Mouse (Mus musculus): ENCODE results near the gene Nr1h3. TPM values are rescaled to one million over a fixed set of nuclear protein-coding genes. Genes with fewer than 3 reads are reported as not detected.

The Nr1h3 gene
- polyA plus RNA-seq, 1 experiment: 97.4 TPM

DNA sequence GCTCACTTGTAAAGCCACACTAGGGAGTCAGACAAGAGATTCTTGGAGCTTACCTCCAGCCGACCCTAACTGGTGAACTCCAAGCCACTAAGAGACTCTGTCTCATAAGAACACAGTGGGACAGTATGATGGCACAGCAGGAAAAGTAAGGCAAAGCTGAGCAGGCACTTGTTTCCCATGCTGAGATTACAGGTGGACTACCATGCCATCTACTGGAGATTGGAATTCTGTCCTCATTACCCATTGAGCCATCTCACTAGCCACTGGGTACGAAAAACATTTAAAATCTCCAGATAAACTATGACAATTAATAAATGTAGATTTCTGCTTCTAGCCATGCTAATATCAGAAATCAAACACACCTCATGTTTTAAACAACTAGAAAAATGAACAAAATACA is 21.0 kb upstream of the Nr1h3 start:
- no peak for TF ChIP-seq CTCF (IDR thresholded peaks at IDR 0.05; ENCODE audit: insufficient read depth, low read length)
- no peak for TF ChIP-seq POLR2A (IDR thresholded peaks at IDR 0.05; ENCODE audit: borderline replicate concordance, extremely low read depth, low read depth, low read length)
- no peak overlapping the region for H3K4me3 ChIP-seq (replicated peaks; ENCODE audit: extremely low read depth, low read depth, low read length)
- no peaks in the 10 kb centered on the region for H3K4me1 ChIP-seq (ENCODE audit: control insufficient read depth, insufficient read depth, low read length)
- WGBS: 75% methylated on average over 2 of the region's 2 CpGs
- DNase-seq: no peak

- TF ChIP-seq CTCF (IDR thresholded peaks at IDR 0.05; ENCODE audit: insufficient read depth, low read length): no peak
- no peak for TF ChIP-seq POLR2A (IDR thresholded peaks at IDR 0.05; ENCODE audit: borderline replicate concordance, extremely low read depth, low read depth, low read length)
- DNase-seq: no peak
These were observed 17.9 kb upstream of the Nr1h3 start for GRCm38 (mm10) chr2:91220501-91220900.

DNA sequence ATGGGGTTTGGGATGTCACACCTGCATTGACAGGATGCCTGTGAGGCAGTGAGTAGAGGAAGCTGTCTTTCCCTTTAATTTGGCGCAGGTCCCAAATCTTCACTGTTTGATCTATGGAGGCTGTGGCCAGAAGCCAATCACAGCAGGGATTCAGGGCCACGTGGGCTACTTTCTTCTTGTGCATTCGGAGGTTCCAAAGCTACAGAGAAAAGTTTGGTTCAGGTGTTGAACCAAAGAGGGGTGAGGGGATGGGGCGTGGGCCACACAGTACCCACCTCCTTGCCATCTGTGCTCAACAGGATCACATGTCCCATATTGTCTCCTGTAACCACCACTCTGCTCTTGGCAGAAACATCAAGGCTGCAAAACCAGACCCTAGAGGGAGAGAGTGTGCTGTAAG is 14.4 kb upstream of the Nr1h3 start:
- WGBS: 66% methylated on average over 4 of the region's 4 CpGs
- no peaks in the 10 kb centered on the region for H3K4me1 ChIP-seq (ENCODE audit: control insufficient read depth, insufficient read depth, low read length)
- no peak for DNase-seq
- TF ChIP-seq CTCF (IDR thresholded peaks at IDR 0.05; ENCODE audit: insufficient read depth, low read length): no peak
- no peak for TF ChIP-seq POLR2A (IDR thresholded peaks at IDR 0.05; ENCODE audit: borderline replicate concordance, extremely low read depth, low read depth, low read length)
- no peak overlapping the region for H3K4me3 ChIP-seq (replicated peaks; ENCODE audit: extremely low read depth, low read depth, low read length)

More at GRCm38 (mm10) chr2:91220501-91220900, 17.9 kb upstream of the Nr1h3 start:
- Histone ChIP-seq H3K4me3 (replicated peaks; ENCODE audit: extremely low read depth, low read depth, low read length) (no peak overlapping the region), H3K4me1 (ENCODE audit: control insufficient read depth, insufficient read depth, low read length) (no peaks in the 10 kb centered on the region)
- WGBS: 96% methylated on average over 3 of the region's 3 CpGs

- Histone ChIP-seq H3K4me3 (replicated peaks; ENCODE audit: extremely low read depth, low read depth, low read length) (no peak overlapping the region), H3K4me1 (ENCODE audit: control insufficient read depth, insufficient read depth, low read length) (no peaks in the 10 kb centered on the region)
- no peak for DNase-seq
- TF ChIP-seq CTCF (IDR thresholded peaks at IDR 0.05; ENCODE audit: insufficient read depth, low read length): no peak
- TF ChIP-seq POLR2A (IDR thresholded peaks at IDR 0.05; ENCODE audit: borderline replicate concordance, extremely low read depth, low read depth, low read length): no peak
These were observed 10.7 kb upstream of the Nr1h3 start for GRCm38 (mm10) chr2:91213311-91213710.

GRCm38 (mm10) chr2:91206254-91206775 is 3.7 kb upstream of the Nr1h3 start:
- H3K4me3 ChIP-seq (replicated peaks; ENCODE audit: extremely low read depth, low read depth, low read length): no peak overlapping the region
- H3K4me1 ChIP-seq (ENCODE audit: control insufficient read depth, insufficient read depth, low read length): peaks cover 3% of the 10 kb centered on the region
- no peak for TF ChIP-seq CTCF (IDR thresholded peaks at IDR 0.05; ENCODE audit: insufficient read depth, low read length)
- no peak for DNase-seq
- WGBS: 84% methylated on average over 9 of the region's 9 CpGs

GRCm38 (mm10) chr2:91202972-91203656 is 480 bp upstream of the Nr1h3 start:
- DNase-seq: no peak
- peak overlapping the region; percentile 97 for H3K4me3 ChIP-seq (replicated peaks; ENCODE audit: extremely low read depth, low read depth, low read length)
- no peak for TF ChIP-seq CTCF (IDR thresholded peaks at IDR 0.05; ENCODE audit: insufficient read depth, low read length)
- no peak for TF ChIP-seq POLR2A (IDR thresholded peaks at IDR 0.05; ENCODE audit: borderline replicate concordance, extremely low read depth, low read depth, low read length)
- 12% methylated on average over 20 of the region's 20 CpGs for WGBS
- H3K4me1 ChIP-seq (ENCODE audit: control insufficient read depth, insufficient read depth, low read length): peaks cover 3% of the 10 kb centered on the region

- H3K4me3 ChIP-seq (replicated peaks; ENCODE audit: extremely low read depth, low read depth, low read length): no peak overlapping the region
- no peak for DNase-seq
- TF ChIP-seq POLR2A (IDR thresholded peaks at IDR 0.05; ENCODE audit: borderline replicate concordance, extremely low read depth, low read depth, low read length): no peak
- no peak for TF ChIP-seq CTCF (IDR thresholded peaks at IDR 0.05; ENCODE audit: insufficient read depth, low read length)
- 83% methylated on average over 3 of the region's 3 CpGs for WGBS
- peaks cover 8% of the 10 kb centered on the region for H3K4me1 ChIP-seq (ENCODE audit: control insufficient read depth, insufficient read depth, low read length)
These were observed 3.7 kb downstream of the Nr1h3 start for GRCm38 (mm10) chr2:91198888-91199287.

DNA sequence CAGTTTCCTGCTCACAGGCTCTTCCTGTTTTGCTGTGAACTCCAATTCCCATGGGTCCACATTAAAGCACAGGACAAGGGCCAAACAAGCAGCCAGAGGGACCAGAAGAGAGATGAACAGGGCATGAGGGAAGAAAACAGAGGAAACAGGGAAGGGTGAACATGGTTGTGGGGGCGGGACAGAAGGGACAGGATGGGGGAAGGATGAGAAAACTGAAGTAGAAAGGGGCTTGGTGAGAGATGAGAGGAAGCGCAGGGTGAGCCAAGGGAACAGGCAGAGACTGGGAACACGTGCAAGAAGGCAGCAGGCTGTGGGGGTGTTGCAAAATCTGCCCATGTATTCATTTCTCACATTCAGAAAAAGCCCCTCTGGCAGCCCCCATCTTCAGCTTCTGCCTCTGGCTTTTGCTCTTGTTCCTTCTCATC is 6.0 kb downstream of the Nr1h3 start:
- Histone ChIP-seq H3K4me3 (replicated peaks; ENCODE audit: extremely low read depth, low read depth, low read length) (no peak overlapping the region), H3K4me1 (ENCODE audit: control insufficient read depth, insufficient read depth, low read length) (peaks cover 5% of the 10 kb centered on the region; the same call in 1 of the 2 replicates)
- DNase-seq: no peak
- no peak; the same call in 1 of the 2 replicates for TF ChIP-seq POLR2A (IDR thresholded peaks at IDR 0.05; ENCODE audit: borderline replicate concordance, extremely low read depth, low read depth, low read length)
- no peak for TF ChIP-seq CTCF (IDR thresholded peaks at IDR 0.05; ENCODE audit: insufficient read depth, low read length)
- 39% methylated on average over 3 of the region's 3 CpGs for WGBS

GRCm38 (mm10) chr2:91194624-91195332 is 7.9 kb downstream of the Nr1h3 start:
- DNase-seq: peak; percentile 83
- peak overlapping the region; percentile 53 for H3K4me3 ChIP-seq (replicated peaks; ENCODE audit: extremely low read depth, low read depth, low read length)
- H3K4me1 ChIP-seq (ENCODE audit: control insufficient read depth, insufficient read depth, low read length): peaks cover 5% of the 10 kb centered on the region; the same call in 1 of the 2 replicates
- 3% methylated on average over 27 of the region's 27 CpGs for WGBS
- TF ChIP-seq CTCF (IDR thresholded peaks at IDR 0.05; ENCODE audit: insufficient read depth, low read length) (peak; percentile 64), POLR2A (IDR thresholded peaks at IDR 0.05; ENCODE audit: borderline replicate concordance, extremely low read depth, low read depth, low read length) (peak; percentile 62; the same call in 1 of the 2 replicates)

Data from lung, adult 2 months (tissue).